Mouse (Mus musculus) heart, adult 9 months (tissue): Measurements from ENCODE around the gene Psma5.

Experiments
- DNase-seq, 2 experiments: peaks; one replicate each; pipeline ENCODE4 v3.0.0; 2022; ENCODE audit warnings: low spot score in 2 of 2

The Psma5 gene

DNA sequence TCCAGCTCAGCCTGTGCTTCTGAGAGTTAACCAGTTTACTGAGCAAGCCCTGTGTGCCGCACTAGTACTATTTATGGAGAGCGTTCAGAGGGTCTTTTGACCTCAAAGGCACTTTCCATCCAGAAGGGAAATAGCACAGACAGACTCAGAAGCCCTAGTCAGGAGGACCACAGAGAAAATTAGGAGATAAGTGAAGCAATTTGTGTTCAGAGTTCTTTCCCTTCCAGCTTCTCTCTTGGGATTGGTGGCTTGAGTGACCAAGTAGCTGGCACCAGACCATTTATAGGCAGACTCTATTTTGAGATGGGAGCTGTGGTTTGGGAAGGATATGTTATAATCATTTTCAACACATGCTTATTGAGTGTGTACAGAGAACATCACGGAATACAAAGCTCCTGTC, 49.7 kb downstream of the Psma5 start:
- no peak for DNase-seq

GRCm38 (mm10) chr3:108307485-108307884, 50.8 kb downstream of the Psma5 start:
- no peak for DNase-seq

- DNase-seq: peak; percentile 46
These were observed 54.2 kb downstream of the Psma5 start for GRCm38 (mm10) chr3:108310921-108311341.

DNA sequence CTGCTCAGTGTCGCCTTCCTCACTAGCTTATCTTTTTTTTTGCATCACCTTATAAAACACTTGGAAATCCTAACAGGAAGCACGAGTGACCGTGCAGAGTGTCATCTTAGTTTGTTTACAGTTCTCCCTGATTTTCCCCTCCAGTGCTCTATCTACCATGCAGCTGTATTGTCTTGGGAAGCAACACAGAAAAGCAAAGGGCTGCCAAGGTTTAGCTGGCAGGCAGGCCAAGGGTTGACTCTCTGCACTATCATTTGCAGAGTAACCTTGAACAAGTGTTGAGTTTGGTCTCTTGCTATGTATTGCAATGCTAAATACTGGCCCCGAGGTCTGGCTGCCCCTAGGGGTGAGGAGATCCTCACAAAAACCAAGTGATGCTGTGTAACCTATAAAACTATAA, 55.0 kb downstream of the Psma5 start:
- peak in 1 of 2 experiments; percentile 37 for DNase-seq

DNA sequence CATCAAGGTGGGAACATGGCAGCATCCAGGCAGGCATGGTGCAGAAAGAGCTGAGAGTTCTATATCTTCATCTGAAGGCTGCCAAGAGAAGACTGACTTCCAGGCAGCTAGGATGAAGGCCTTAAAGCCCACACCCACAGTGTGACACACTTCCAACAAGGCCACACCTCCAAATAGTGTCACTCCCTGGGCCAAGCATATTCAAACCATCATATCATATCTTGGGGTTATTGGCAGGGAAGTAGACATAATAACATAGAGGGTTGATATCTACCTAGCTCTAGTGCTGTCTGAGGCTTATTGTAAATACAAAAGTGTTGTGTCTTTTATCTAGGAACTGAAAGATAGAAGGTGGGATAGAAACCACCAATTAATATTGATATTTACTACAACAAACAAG, 55.7 kb downstream of the Psma5 start:
- no peak for DNase-seq

DNA sequence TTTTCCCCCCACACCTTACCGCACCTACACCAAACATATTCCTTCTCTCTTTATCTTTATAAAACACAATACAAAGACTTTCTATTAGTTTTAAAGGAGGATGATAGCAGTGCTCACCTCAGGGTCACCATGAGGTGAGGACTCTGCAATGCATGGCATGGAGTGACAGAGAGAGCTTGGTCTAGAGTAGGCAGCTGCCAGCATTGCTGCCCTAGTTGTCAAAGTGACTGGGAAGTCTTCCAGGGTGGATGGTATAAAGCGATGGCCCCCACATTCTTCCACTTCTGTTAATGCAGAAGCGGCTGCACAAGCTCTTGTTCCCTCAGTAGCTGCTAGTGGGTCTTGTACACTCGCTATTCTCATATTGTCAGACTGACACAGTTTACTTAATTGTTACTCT, 56.4 kb downstream of the Psma5 start:
- no peak for DNase-seq

GRCm38 (mm10) chr3:108314038-108314675, 57.4 kb downstream of the Psma5 start:
- no peak for DNase-seq

GRCm38 (mm10) chr3:108318517-108318916, 61.8 kb downstream of the Psma5 start:
- no peak for DNase-seq

GRCm38 (mm10) chr3:108321671-108322070, 64.9 kb downstream of the Psma5 start:
- DNase-seq: no peak

GRCm38 (mm10) chr3:108322136-108322535, 65.4 kb downstream of the Psma5 start:
- DNase-seq: no peak

DNA sequence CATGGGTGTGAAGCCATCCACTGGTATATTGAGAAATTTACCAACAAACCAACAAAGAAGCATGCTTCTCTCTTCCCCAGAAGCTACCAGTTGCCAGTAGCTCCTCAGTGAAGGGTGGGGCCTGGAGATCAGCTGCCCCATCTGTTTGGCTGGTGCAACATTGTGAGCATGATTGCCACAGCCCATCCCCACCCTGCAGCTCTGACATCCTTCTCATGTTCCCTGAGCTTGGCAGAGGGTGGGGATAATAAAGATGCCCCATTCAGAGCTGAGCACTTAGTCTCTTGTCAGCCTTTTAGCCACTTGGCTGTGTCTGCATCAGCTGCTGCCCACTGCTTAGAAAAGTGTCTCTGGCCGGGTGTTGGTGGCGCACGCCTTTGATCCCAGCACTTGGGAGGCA, 66.2 kb downstream of the Psma5 start:
- DNase-seq: no peak

- DNase-seq: no peak
These were observed 68.1 kb downstream of the Psma5 start for GRCm38 (mm10) chr3:108324837-108325236.

GRCm38 (mm10) chr3:108325521-108325920, 68.8 kb downstream of the Psma5 start:
- no peak for DNase-seq

- DNase-seq: peak in 1 of 2 experiments; percentile 12
These were observed 70.5 kb downstream of the Psma5 start for GRCm38 (mm10) chr3:108327275-108327674.

GRCm38 (mm10) chr3:108327916-108328315, 71.2 kb downstream of the Psma5 start:
- DNase-seq: peak; percentile 70 to 73

DNA sequence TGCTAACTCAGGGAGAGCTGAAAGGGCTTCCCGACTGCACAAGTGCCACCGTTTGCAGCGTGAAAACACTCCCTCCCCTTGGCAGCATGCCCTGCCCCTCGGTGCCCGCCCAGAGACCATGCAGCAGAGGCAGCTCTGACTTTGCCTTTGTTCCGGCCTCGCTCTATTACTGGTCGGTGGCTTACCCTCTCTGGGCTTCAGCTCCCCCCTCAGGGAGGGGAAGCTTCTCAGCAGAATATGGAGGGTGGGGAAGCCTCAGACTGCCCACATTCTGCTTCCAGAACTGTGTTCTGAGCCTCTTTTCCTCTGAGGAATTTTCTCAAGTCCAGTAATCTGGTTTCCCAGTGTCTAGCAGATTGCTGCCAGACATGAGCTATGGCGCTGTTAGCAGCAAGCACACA, 71.7 kb downstream of the Psma5 start:
- DNase-seq: peak; percentile 39 to 51
